ENCODE assay signal across 8 mouse cellular contexts in genomic region chr10:108568136-108568535, GRCm38 (mm10).
DNase-seq lines count a peak whose midpoint lies in the region; ATAC-seq and TF ChIP-seq lines count a peak whose summit lies in the region.

No protein-coding gene starts in this region.

- no peak for TF ChIP-seq EP300 in heart, postnatal 0 days (IDR thresholded peaks at IDR 0.05; ENCODE audit: low read depth)

- DNase-seq in cerebellum, adult 2 months, result no peak
- no peak for DNase-seq in cerebellum, adult 9-10 months
- DNase-seq in ES-CJ7 (ENCODE audit: low read depth, low spot score), result peak; percentile 96
- peak; percentile 15 for DNase-seq in heart, postnatal 0 days (ENCODE audit: low spot score)
- peak; percentile 77 to 83 for DNase-seq in kidney, postnatal 4 days
- no peak for DNase-seq in testis, postnatal 10 days (ENCODE audit: low spot score)
- no peak for DNase-seq in right cerebral cortex, adult 18-20 months

- 54% methylated on average over 8 of the region's 8 CpGs for WGBS in cerebellum, adult 2 months
- WGBS in heart, postnatal 0 days, result 7% methylated on average over 8 of the region's 8 CpGs
- 19% methylated on average over 8 of the region's 8 CpGs for WGBS in midbrain, embryonic 16.5 days

- H3K36me3 ChIP-seq in heart, postnatal 0 days (replicated peaks; ENCODE audit: control insufficient read depth, insufficient read depth, low read length), result no peaks in the 10 kb centered on the region
- H3K36me3 ChIP-seq in midbrain, embryonic 16.5 days (ENCODE audit: control insufficient read depth, insufficient read depth, low read length), result no peaks in the 10 kb centered on the region

- peak; percentile 62 for ATAC-seq in heart, postnatal 0 days (ENCODE audit: insufficient read depth, low read depth)
- no peak for ATAC-seq in midbrain, embryonic 16.5 days

- peak overlapping the region; percentile 47; the same call in 1 of the 2 replicates for H3K27ac ChIP-seq in cerebellum, adult 2 months (ENCODE audit: insufficient read depth, low read length)
- H3K27ac ChIP-seq in heart, postnatal 0 days (ENCODE audit: low read depth), result peak overlapping the region; percentile 5; the same call in 1 of the 2 replicates
- H3K27ac ChIP-seq in midbrain, embryonic 16.5 days (ENCODE audit: low read length), result no peak overlapping the region

- no peak for TF ChIP-seq CTCF in cerebellum, adult 2 months (IDR thresholded peaks at IDR 0.05; ENCODE audit: borderline replicate concordance, insufficient read depth, low read depth, low read length)
- TF ChIP-seq CTCF in heart, postnatal 0 days (IDR thresholded peaks at IDR 0.05; ENCODE audit: low read depth), result no peak

- H3K4me1 ChIP-seq in cerebellum, adult 2 months (ENCODE audit: control insufficient read depth, insufficient read depth, low read length), result peaks cover 6% of the 10 kb centered on the region
- peaks cover 12% of the 10 kb centered on the region; the same call in 1 of the 2 replicates for H3K4me1 ChIP-seq in heart, postnatal 0 days (ENCODE audit: control insufficient read depth, insufficient read depth)
- H3K4me1 ChIP-seq in midbrain, embryonic 16.5 days (ENCODE audit: control insufficient read depth, insufficient read depth, low read length), result 0 out of 2 replicates have a peak, but pooled peaks cover 2% of the 10 kb centered on the region

- H3K4me2 ChIP-seq in heart, postnatal 0 days (ENCODE audit: low read depth, low read length), result peak overlapping the region; percentile 7; the same call in 1 of the 2 replicates
- no peak overlapping the region for H3K4me2 ChIP-seq in midbrain, embryonic 16.5 days (ENCODE audit: low read length)

- H3K27me3 ChIP-seq in cerebellum, adult 2 months (ENCODE audit: control insufficient read depth, insufficient read depth, low read length), result no peaks in the 10 kb centered on the region
- H3K27me3 ChIP-seq in heart, postnatal 0 days (ENCODE audit: control insufficient read depth, insufficient read depth, low read length), result no peaks in the 10 kb centered on the region
- no peaks in the 10 kb centered on the region for H3K27me3 ChIP-seq in midbrain, embryonic 16.5 days (ENCODE audit: control insufficient read depth, insufficient read depth, low read depth, low read length)

- H3K4me3 ChIP-seq in cerebellum, adult 2 months (replicated peaks; ENCODE audit: insufficient read depth, low read depth, low read length), result no peak overlapping the region
- H3K4me3 ChIP-seq in heart, postnatal 0 days (ENCODE audit: low read depth, low read length), result no peak overlapping the region
- no peak overlapping the region for H3K4me3 ChIP-seq in midbrain, embryonic 16.5 days (ENCODE audit: low read depth, low read length)

- TF ChIP-seq POLR2A in cerebellum, adult 2 months (IDR thresholded peaks at IDR 0.05; ENCODE audit: borderline replicate concordance, insufficient read depth, low read length), result no peak

- H3K9me3 ChIP-seq in heart, postnatal 0 days (replicated peaks; ENCODE audit: control insufficient read depth, low read length), result no peaks in the 10 kb centered on the region
- H3K9me3 ChIP-seq in midbrain, embryonic 16.5 days (replicated peaks; ENCODE audit: control insufficient read depth, low read length, poor library complexity, severe bottlenecking), result no peaks in the 10 kb centered on the region; the same call in 1 of the 2 replicates

- H3K9ac ChIP-seq in heart, postnatal 0 days (replicated peaks; ENCODE audit: low read depth, low read length), result no peak overlapping the region
- no peak overlapping the region for H3K9ac ChIP-seq in midbrain, embryonic 16.5 days (ENCODE audit: low read depth, low read length)

Comparison
In these comparisons a context has a peak if more than half of its experiments do, and no peak if none do; other contexts are left out.
1. DNase-seq: peak in ES-CJ7 (single experiment), heart, postnatal 0 days (single experiment) and kidney, postnatal 4 days (2 of 2); none in cerebellum, adult 2 months (0 of 2), cerebellum, adult 9-10 months (single experiment), testis, postnatal 10 days (single experiment) and right cerebral cortex, adult 18-20 months (single experiment).